ENCODE assay signal across 17 mouse cellular contexts in genomic region chr8:116380601-116381000, GRCm38 (mm10).
"Had no signal": no experiment of that assay in that cellular context is flagged by ENCODE, and none has a peak within 500 bp of the region (broad histone marks: within the 10 kb centered on the region; RNA-seq: fewer than 3 reads in every experiment).

No protein-coding gene starts in this region.

- H3K9me3 ChIP-seq: lung, embryonic 15.5 days; midbrain, embryonic 10.5 days; neural tube, embryonic 12.5 days; neural tube, embryonic 15.5 days had no signal

- H3K36me3 ChIP-seq: lung, embryonic 15.5 days; midbrain, embryonic 10.5 days; neural tube, embryonic 12.5 days; neural tube, embryonic 15.5 days had no signal

- DNase-seq: kidney, postnatal 10 days; layer of hippocampus, postnatal 36 days; lung, adult 18-20 months; lung, postnatal 10 days; lung, postnatal 36 days; midbrain, embryonic 14.5 days; thymus, adult 18-20 months; thymus, postnatal 36 days had no signal

- H3K4me1 ChIP-seq: megakaryocyte, embryonic 14.5 days had no signal

- H3K27ac ChIP-seq: left cerebral cortex, adult 2 months; liver, embryonic 14.5 days; lung, embryonic 15.5 days; midbrain, embryonic 10.5 days; neural tube, embryonic 12.5 days; neural tube, embryonic 15.5 days had no signal

- H3K4me3 ChIP-seq: left cerebral cortex, adult 2 months; lung, embryonic 15.5 days; megakaryocyte, embryonic 14.5 days; midbrain, embryonic 10.5 days; neural tube, embryonic 12.5 days; neural tube, embryonic 15.5 days had no signal

- ATAC-seq: intestine, postnatal 0 days had no signal

- H3K27me3 ChIP-seq: lung, embryonic 15.5 days; megakaryocyte, embryonic 14.5 days; neural tube, embryonic 12.5 days had no signal

- H3K4me2 ChIP-seq: liver, embryonic 11.5 days; lung, embryonic 15.5 days; neural tube, embryonic 12.5 days; neural tube, embryonic 15.5 days had no signal

- H3K9ac ChIP-seq: liver, embryonic 14.5 days; lung, embryonic 15.5 days; neural tube, embryonic 12.5 days; neural tube, embryonic 15.5 days had no signal
